Mouse (Mus musculus) liver, embryonic 14.5 days (tissue): ENCODE data around the gene Cd151. TPM values are rescaled to one million over a fixed set of nuclear protein-coding genes. Genes with fewer than 3 reads are reported as not detected.

Experiments
- ATAC-seq: fragments of 200-750 bp; cut with Nextera tagmentation; 2 replicates; pipeline ENCODE4 v1.8.0; 2017; ENCODE audit warnings: moderate number of reproducible peaks, mild to moderate bottlenecking, moderate library complexity; ENCODE audit not compliant: insufficient read depth
- DNase-seq, 3 experiments: peaks; one replicate each; pipeline ENCODE4 v3.0.0-alpha.2; 2012 to 2013; ENCODE audit warnings: low read depth in 3 of 3, low spot score in 3 of 3
- H3K27ac ChIP-seq: fragments of 300-500 bp; sonication (generic); 2 replicates; pipeline ENCODE4 v1.5.1; 2014; ENCODE audit warnings: moderate library complexity, mild to moderate bottlenecking, control low read depth, inconsistent platforms
- H3K27me3 ChIP-seq: fragments of 300-500 bp; sonication (generic); 2 replicates; pipeline ENCODE4 v1.6.1; 2014; ENCODE audit warnings: mild to moderate bottlenecking, low read length, moderate library complexity; ENCODE audit not compliant: control insufficient read depth, insufficient read depth
- H3K36me3 ChIP-seq: fragments of 300-500 bp; sonication (generic); replicated peaks from 2 replicates; pipeline ENCODE4 v1.6.1; 2014; ENCODE audit warnings: low read depth; ENCODE audit not compliant: control insufficient read depth, insufficient read depth
- H3K4me1 ChIP-seq, 2 experiments: fragments of 200-500 bp in 1 of 2; fragments of 300-500 bp in 1 of 2; sonication (generic) in 1 of 2; replicated peaks; 2 replicates each; pipeline ENCODE4 v1.6.1; 2012 to 2014; ENCODE audit warnings: antibody characterized with exemption in 1 of 2, inconsistent platforms in 1 of 2, low read length in 1 of 2; ENCODE audit not compliant: control insufficient read depth in 2 of 2, insufficient read depth in 2 of 2
- H3K4me2 ChIP-seq: fragments of 300-500 bp; sonication (generic); 2 replicates; pipeline ENCODE4 v1.6.1; 2014; ENCODE audit warnings: low read depth, mild to moderate bottlenecking, control low read depth, moderate library complexity
- H3K4me3 ChIP-seq, 2 experiments: fragments of 200-500 bp in 1 of 2; fragments of 300-500 bp in 1 of 2; sonication (generic) in 1 of 2; 2 replicates each; pipeline ENCODE4 v1.5.1; 2012 to 2014; ENCODE audit warnings: low read depth in 2 of 2, low read length in 2 of 2, mild to moderate bottlenecking in 2 of 2, control low read depth in 1 of 2, inconsistent platforms in 1 of 2, moderate library complexity in 1 of 2; ENCODE audit not compliant: insufficient read depth in 1 of 2
- H3K9ac ChIP-seq: fragments of 300-500 bp; sonication (generic); replicated peaks from 2 replicates; pipeline ENCODE4 v1.6.1; 2014; ENCODE audit warnings: mild to moderate bottlenecking, control low read depth, moderate library complexity
- H3K9me3 ChIP-seq: fragments of 300-500 bp; sonication (generic); 2 replicates; pipeline ENCODE4 v1.6.1; 2016; ENCODE audit warnings: low read length, mixed read lengths; ENCODE audit not compliant: control insufficient read depth
- CTCF ChIP-seq: IDR thresholded peaks from 2 replicates; pipeline ENCODE4 v1.5.1; 2016; ENCODE audit warnings: antibody characterized with exemption, low read depth, control low read depth
- EP300 ChIP-seq: IDR thresholded peaks from 2 replicates; pipeline ENCODE4 v1.6.1; 2016; ENCODE audit warnings: antibody characterized with exemption, low read depth
- WGBS: fragments of 180-500 bp; shearing (Covaris S2); extraction: QIAGEN DNeasy Blood & Tissue Kit; methylation state at CpG from one replicate; pipeline ENCODE4 v1.1.7; 2014; ENCODE audit not compliant: insufficient replicate concordance; 5-methylcytosine and 5-hydroxymethylcytosine counted together
- polyA plus RNA-seq, 2 experiments: library from polyadenylated mRNA; depleted of rRNA in 1 of 2; stranded (reverse) in 1 of 2; unstranded in 1 of 2; fragments of >200 nt; fragmentation: Nextera tagmentation in 1 of 2; extraction: Ambion mirVana in 1 of 2; gene quantifications; 2 replicates each; pipeline versions ENCODE4 v1.2.1 to v1.2.3; 2012 to 2014

Cd151 gene
- polyA plus RNA-seq, 2 experiments = 13.8 to 20.0 TPM

- 74% methylated on average over 1 of the region's 1 CpGs for WGBS
- no peak overlapping the region for H3K4me2 ChIP-seq
- ATAC-seq = no peak
These were observed 19.0 kb downstream of the Cd151 start for GRCm38 (mm10) chr7:141486239-141486638.

GRCm38 (mm10) chr7:141487141-141487540, 19.9 kb downstream of the Cd151 start:
- no peaks in the 10 kb centered on the region for H3K9me3 ChIP-seq
- H3K9ac ChIP-seq = no peak overlapping the region
- no peak overlapping the region for H3K4me2 ChIP-seq
- no peak for ATAC-seq
- H3K4me3 ChIP-seq = no peak overlapping the region
- no peak for DNase-seq
- TF ChIP-seq EP300 = no peak
- TF ChIP-seq CTCF = no peak
- H3K27me3 ChIP-seq = peaks cover 8% of the 10 kb centered on the region
- no peaks in the 10 kb centered on the region; a peak in 1 of 4 replicates for H3K4me1 ChIP-seq
- 68% methylated on average over 7 of the region's 7 CpGs for WGBS
- H3K27ac ChIP-seq = no peak overlapping the region
- H3K36me3 ChIP-seq = 0 out of 2 replicates have a peak, but pooled peaks cover 2% of the 10 kb centered on the region

More at GRCm38 (mm10) chr7:141486239-141486638, 19.0 kb downstream of the Cd151 start:
- no peaks in the 10 kb centered on the region for H3K36me3 ChIP-seq
- H3K4me3 ChIP-seq = no peak overlapping the region
- peaks cover 0 to under 1% of the 10 kb centered on the region in 2 experiments; a peak in 2 of 4 replicates for H3K4me1 ChIP-seq
- H3K27me3 ChIP-seq = peaks cover 17% of the 10 kb centered on the region
- TF ChIP-seq CTCF (no peak), EP300 (no peak)
- no peak for DNase-seq
- H3K9ac ChIP-seq = no peak overlapping the region
- H3K9me3 ChIP-seq = no peaks in the 10 kb centered on the region
- H3K27ac ChIP-seq = no peak overlapping the region

- ATAC-seq (peak; percentile 68), DNase-seq (peak in 1 of 3 experiments; percentile 53)
- Histone ChIP-seq H3K4me1 (no peaks in the 10 kb centered on the region; a peak in 1 of 4 replicates), H3K4me2 (no peak overlapping the region), H3K27me3 (no peaks in the 10 kb centered on the region), H3K36me3 (0 out of 2 replicates have a peak, but pooled peaks cover 8% of the 10 kb centered on the region), H3K27ac (no peak overlapping the region), H3K4me3 (no peak overlapping the region), H3K9ac (no peak overlapping the region), H3K9me3 (no peaks in the 10 kb centered on the region)
- TF ChIP-seq CTCF (peak; percentile 83), EP300 (no peak)
- WGBS = 33% methylated on average over 2 of the region's 2 CpGs
These were observed 24.0 kb downstream of the Cd151 start for GRCm38 (mm10) chr7:141491151-141491550.

GRCm38 (mm10) chr7:141492738-141493137, 25.5 kb downstream of the Cd151 start:
- H3K36me3 ChIP-seq = 0 out of 2 replicates have a peak, but pooled peaks cover 8% of the 10 kb centered on the region
- no peak overlapping the region for H3K27ac ChIP-seq
- no peaks in the 10 kb centered on the region for H3K27me3 ChIP-seq
- DNase-seq (no peak), ATAC-seq (no peak)
- TF ChIP-seq EP300 (no peak), CTCF (no peak)
- H3K9ac ChIP-seq = no peak overlapping the region
- H3K4me1 ChIP-seq = no peaks in the 10 kb centered on the region; a peak in 1 of 4 replicates
- WGBS = 72% methylated on average over 5 of the region's 5 CpGs
- H3K4me2 ChIP-seq = no peak overlapping the region
- H3K9me3 ChIP-seq = no peaks in the 10 kb centered on the region
- no peak overlapping the region for H3K4me3 ChIP-seq

- H3K27ac ChIP-seq = no peak overlapping the region
- H3K9me3 ChIP-seq = no peaks in the 10 kb centered on the region
- 0 out of 2 replicates have a peak, but pooled peaks cover 8% of the 10 kb centered on the region for H3K36me3 ChIP-seq
- no peak for DNase-seq
- H3K4me1 ChIP-seq = no peaks in the 10 kb centered on the region; a peak in 1 of 4 replicates
- TF ChIP-seq CTCF (no peak), EP300 (no peak)
- H3K27me3 ChIP-seq = no peaks in the 10 kb centered on the region
- 79% methylated on average over 1 of the region's 1 CpGs for WGBS
- no peak overlapping the region for H3K4me3 ChIP-seq
- H3K4me2 ChIP-seq = no peak overlapping the region
- no peak overlapping the region for H3K9ac ChIP-seq
- no peak for ATAC-seq
These were observed 26.5 kb downstream of the Cd151 start for GRCm38 (mm10) chr7:141493729-141494128.
